Mouse (Mus musculus) megakaryocyte, adult 5-6 weeks (primary cell): ENCODE results near the gene Cd3eap. TPM values are rescaled to one million over a fixed set of nuclear protein-coding genes. Genes with fewer than 3 reads are reported as not detected.

Experiments used
- ATAC-seq: 2 replicates; pipeline ENCODE4 v1.8.0; 2016; ENCODE audit warnings: mild to moderate bottlenecking, inconsistent platforms; ENCODE audit not compliant: poor library complexity, severe bottlenecking
- total RNA-seq, 2 experiments: library from RNA; stranded (forward) in 1 of 2; stranded (reverse) in 1 of 2; fragments of 153-499, 151-499 nt in 1 of 2; fragments of 221-1000, 200-1000 nt in 1 of 2; gene quantifications; 2 replicates each; pipeline versions ENCODE4 v1.2.3 to v1.2.4; 2015 to 2017

The Cd3eap gene
- total RNA-seq, 2 experiments from 2014 or later: 3.4 to 11.5 TPM

DNA sequence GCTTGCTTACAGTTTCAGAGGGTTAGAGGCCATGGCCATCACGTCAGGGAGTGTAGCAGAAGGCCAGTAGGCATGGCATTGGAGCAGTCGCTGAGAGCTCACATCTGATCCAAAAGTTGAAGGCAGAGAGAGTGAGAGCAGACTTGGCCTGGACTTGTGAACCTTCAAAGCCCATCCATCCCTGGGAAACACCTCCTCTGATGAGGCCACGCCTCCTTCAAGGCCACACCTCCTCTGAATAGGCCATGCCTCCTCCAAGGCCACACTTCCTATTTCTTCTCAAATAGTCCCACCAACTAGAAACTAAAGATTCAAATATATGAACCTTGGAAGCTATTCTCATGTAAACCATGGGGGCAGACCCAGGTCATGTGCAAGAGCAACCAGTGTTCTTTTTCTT, 23.7 kb downstream of the Cd3eap start:
- ATAC-seq: peak; percentile 48

- peak; percentile 97 for ATAC-seq
Observed at GRCm38 (mm10) chr7:19332709-19333352, 26.5 kb downstream of the Cd3eap start.

- ATAC-seq: no peak
Observed at GRCm38 (mm10) chr7:19331910-19332309, 27.4 kb downstream of the Cd3eap start.

GRCm38 (mm10) chr7:19328425-19328824, 30.9 kb downstream of the Cd3eap start:
- no peak for ATAC-seq

DNA sequence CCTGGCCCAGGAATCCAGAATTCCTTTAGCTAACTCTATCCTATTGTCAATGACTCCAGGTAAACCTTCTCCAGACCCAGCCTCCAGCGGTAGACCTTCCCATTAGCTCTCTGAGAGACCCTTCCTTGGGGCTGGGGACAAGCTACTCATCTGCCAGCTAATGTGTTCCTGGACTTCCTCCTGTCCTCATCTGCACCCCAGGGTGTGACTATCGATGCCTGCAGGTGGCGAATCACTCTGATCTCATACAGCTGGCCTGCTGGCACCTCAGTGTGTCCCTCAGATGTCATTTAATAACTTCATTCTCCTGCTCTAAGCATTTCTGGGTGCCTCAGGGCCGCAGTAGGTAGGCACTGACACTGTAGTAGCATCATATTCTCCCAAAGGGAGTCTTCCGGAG, 31.5 kb downstream of the Cd3eap start:
- no peak for ATAC-seq

GRCm38 (mm10) chr7:19327128-19327527, 32.2 kb downstream of the Cd3eap start:
- ATAC-seq: 0 out of 2 replicates have a peak, but pooled peaks have one; percentile 43

DNA sequence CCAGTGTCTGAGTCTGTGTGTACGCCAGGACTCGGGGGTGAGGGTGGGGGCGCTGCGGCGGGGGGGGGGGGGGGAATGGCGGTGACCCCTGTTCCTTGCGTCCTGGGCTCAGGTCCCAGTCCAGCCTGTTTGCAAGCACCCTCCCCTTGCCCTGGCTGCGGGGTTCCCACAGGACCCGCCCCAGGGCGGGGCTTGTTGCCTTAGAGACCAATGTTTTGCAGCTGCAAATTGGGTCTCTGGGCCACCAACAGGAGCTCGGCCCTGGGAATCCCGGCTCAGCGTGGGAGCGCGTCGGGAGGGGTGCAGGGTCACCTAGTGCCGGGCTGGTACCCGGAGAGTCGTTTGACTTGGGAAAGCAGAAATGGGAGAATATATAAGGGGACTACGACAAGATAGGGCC, 32.9 kb downstream of the Cd3eap start:
- ATAC-seq: no peak

GRCm38 (mm10) chr7:19325262-19326199, 33.8 kb downstream of the Cd3eap start:
- ATAC-seq: peak; percentile 60

DNA sequence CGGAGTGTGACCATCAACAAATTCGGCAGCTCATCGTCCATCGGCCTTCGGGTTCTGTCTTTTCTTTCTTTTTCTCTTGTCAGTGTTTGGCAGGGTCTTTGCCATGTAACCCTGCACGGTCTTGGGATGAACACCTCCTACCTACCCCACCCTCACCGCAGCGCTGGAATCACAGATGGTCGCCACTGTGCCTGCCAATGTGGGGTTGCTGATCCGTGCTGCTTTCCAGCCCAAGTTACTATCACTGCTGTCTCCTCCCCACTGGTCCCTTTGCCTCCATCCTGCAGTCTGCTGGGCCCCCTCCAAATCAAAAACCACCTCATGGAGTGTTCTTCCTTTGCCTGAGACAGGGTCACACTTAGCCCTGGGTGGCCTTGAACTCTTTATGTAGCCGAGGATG, 35.1 kb downstream of the Cd3eap start:
- ATAC-seq: no peak

DNA sequence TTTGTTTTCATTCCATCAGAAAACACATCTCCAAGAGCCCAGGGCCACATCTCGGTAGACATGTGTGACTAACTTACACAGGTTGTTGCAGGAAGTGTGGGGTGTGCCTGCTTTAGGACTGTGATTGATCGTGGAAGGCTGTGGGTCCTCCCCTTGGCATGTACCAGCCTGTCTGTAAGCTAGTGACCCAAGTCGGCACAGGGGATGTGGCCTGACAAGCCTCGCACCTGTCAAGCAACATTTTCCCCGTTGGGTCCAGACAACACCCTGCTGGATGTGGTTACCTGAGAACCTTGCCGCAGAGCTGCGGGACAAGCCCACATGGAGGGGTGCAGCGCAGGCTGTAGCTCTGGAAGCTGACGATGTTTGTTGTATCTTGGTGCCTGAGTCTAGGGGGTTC, 36.8 kb downstream of the Cd3eap start:
- no peak for ATAC-seq

DNA sequence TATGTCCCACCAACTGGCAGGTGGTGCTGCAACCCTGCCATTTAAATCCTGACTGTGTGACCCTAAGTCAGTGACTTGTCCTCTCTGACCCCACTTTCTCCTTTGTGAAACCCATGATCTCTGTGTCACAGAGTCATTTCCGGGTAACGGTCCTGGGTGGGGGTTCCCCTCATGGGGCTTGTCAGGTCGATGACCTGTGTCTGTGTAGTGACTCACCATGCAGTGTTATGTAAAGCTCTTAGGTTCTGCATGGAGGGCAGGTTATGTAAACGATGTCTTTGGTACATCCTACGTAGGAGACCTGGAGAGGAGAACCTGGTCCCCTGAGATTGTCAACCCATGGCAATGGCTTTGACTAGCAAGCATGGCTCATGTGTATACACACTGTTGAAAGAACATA, 37.8 kb downstream of the Cd3eap start:
- peak; percentile 45 for ATAC-seq

DNA sequence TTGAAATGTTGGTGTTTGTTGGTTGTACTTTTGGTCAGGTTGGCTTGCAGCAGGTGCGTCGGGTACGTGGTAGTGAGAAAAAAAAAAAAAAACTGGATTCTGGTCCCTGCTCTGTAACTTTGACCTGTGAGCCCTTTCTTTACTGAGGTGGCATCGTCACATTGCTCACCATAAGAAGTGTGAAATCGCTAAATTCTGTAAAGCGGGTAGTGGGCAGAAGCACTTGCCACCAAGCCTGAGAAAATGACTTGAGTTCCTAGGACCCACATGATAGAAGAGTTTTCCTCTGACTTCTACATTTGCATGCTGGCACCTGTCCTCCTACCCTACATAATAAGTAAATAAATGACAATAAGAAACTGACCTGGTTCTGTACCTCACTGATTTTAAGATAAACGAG, 38.6 kb downstream of the Cd3eap start:
- ATAC-seq: no peak

DNA sequence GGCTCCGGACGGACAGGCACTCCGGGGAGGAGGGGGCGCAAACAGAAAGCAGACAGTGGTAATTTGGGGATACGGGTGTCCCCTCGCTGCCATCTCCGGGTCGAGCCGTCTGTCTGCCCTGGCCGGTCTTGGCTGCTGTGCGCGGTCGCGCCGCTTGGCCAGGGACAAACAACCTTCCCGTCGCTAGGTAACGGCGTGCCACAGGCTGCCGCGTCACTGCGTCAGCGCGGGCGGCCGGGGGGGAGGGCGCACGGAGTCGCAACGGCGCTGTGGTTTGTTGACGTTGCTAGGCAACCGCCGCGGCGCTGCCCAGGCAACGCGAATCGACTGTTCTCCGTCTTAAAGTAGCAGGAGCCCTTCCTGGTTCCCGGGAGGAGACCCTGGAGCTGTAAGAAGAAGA, 39.4 kb downstream of the Cd3eap start:
- peak; percentile 82 for ATAC-seq

DNA sequence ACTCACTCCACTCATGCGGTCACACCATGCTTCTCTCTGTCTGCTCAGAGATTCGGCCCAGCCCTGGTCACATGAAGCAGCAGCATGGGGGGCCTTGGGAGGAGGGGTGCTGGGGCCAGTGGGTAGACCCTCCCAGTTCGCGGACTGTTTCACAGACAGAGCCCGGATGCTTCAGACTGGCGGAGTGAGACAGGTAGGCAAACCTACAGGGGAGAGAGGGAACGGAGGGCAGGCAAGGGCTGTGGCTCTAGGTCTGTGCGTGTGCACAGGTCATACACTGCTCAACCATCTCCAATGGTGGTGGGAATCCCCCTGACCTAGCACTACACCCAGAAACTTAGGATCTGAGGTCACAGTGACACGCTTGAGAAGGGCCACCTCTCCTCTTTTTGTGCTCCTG, 39.8 kb downstream of the Cd3eap start:
- no peak for ATAC-seq

DNA sequence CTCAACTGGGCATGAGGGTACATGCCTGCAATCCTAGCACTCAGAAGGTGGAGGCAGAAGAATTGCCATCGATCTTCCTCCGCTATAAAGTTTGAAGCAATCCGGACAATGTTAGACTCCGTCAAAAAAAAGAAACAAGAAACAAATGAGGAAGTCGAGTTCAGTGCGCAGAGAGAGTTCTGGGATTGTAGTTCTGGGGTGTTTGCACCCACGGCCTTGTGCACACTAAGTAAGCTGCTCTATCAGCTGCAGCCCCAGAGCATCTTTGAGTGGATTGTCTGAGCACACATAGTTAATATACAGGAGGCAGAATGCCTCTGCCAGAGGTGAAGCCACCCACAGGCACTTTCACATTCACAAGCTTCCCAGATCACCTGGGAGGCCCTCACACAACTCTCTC, 40.6 kb downstream of the Cd3eap start:
- no peak for ATAC-seq

- ATAC-seq: no peak
Observed at GRCm38 (mm10) chr7:19318201-19318600, 41.1 kb downstream of the Cd3eap start.

DNA sequence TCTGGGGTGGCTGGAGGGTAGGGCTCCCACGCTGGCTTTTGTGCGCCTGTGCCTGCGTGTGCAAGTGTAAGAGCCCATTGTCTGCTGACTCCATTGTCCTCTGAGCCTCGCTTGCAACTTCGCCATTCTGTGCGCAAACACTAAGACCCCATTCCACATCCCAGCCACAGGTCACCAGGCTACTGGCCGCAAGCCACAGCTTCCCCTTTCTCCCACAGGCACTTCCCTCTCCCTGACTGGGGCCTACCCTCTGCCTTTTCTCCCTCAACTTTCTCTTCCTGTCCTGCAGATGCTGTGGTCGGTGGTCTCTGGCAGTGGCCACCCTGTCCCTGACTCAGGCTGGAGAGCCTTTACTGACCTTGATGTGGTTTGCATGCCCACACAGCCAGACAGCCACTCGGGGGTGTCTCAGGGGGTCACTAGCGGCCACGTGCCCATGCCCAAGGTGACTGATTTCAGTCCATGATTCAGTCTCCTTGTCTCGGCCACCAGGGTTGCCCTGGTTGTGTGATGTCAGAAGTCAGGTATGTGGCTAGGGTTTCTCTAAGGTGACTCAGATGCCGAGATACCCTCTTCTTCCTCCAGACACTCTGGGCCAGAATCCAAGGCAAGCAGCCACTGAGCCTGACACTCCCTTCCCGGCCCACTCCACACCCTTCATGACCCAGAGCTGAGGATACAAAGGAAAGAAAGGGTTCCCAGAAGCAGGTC, 42.7 kb downstream of the Cd3eap start:
- peak; percentile 78 for ATAC-seq

DNA sequence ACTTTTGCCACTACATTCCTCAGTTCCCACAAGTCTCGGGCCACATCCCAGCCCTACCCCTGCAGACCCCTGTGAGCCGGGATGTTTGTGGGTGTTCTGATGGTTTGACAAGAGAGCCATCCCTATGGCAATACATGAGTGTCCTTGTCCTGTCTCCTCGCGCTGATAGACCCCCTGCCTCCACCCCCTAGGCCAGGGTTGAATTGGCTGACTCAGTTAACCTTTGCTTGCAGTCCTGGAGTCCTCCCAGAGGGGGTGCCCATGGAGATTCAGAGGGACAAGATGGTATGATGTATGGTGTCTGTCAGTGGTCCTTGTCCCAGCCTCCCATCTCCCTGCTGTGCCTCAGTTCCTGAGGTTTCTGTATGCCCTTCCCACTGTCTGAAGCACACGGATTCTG, 45.2 kb downstream of the Cd3eap start:
- ATAC-seq: no peak

- no peak for ATAC-seq
Observed at GRCm38 (mm10) chr7:19311991-19312390, 47.3 kb downstream of the Cd3eap start.

DNA sequence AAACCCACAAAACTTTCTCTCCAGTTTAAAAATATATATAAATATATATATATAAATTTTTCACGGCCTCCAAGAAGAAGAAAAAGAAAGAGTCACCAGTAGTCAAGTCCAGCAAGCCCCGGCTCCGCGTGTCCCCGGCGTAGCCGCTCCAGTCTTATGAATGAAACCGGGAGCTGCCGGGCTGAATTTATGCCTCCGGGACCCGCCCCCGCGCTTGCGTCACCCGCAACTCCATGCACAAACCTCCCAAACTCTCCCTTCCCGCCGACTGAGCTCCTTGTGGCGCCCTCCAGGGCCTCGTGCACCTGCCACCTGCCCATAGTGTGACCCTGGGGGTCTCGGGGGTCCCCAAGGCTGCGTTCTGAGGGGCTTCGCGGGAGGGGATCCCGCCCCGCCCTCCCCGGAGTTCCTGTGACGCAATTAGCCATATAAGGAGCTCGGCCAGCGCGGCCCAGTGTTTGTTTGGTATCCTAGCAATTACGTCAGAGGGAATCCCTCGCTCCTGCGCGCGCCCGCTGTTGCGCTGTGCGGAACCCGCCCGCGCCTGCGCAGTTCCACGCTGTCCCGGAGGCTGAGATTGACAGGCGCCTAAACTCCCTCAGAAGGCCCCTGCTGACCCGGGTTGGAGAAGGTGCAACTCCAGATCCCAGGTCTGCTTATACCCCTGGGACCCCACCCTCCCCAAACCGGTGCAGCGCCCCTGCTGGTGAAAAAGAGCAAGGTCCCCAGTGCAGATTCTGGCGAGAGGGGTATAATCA, 49.2 kb downstream of the Cd3eap start, which contains the start of gene Fosb:
TSS of gene Fosb (minus strand) at position 168 of the 758 bp plus-strand sequence.
- peak; percentile 70 for ATAC-seq
